Mouse (Mus musculus): ENCODE results near the gene Pdia3.
"Not testable (repeated sequence)": the region's sequence is repeated elsewhere in the genome, so short reads cannot be mapped to it uniquely, and the experiment has no call there.

Pdia3 gene

GRCm38 (mm10) chr2:121444178-121444577 is 30.6 kb downstream of the Pdia3 start, which contains the start of gene Ell3:
Gene Ell3, minus strand, starts transcription at chr2:121444278.
- no peak for DNase-seq

GRCm38 (mm10) chr2:121445117-121445516 is 31.5 kb downstream of the Pdia3 start:
- DNase-seq, result no peak

GRCm38 (mm10) chr2:121446506-121446905 is 32.9 kb downstream of the Pdia3 start:
- no peak for DNase-seq

GRCm38 (mm10) chr2:121447006-121447405 is 33.4 kb downstream of the Pdia3 start:
- DNase-seq, result no peak

- no peak for DNase-seq
Observed at GRCm38 (mm10) chr2:121448136-121448535, 34.6 kb downstream of the Pdia3 start.

GRCm38 (mm10) chr2:121448739-121449535 is 35.4 kb downstream of the Pdia3 start, which contains the start of gene Serf2:
Gene Serf2, plus strand, starts transcription at chr2:121449195.
- peak; percentile 98 for DNase-seq

- peak; percentile 51 for DNase-seq
Observed at GRCm38 (mm10) chr2:121449545-121450011, 36.0 kb downstream of the Pdia3 start.

- DNase-seq, result no peak
Observed at GRCm38 (mm10) chr2:121450093-121450492, 36.5 kb downstream of the Pdia3 start.

- no peak for DNase-seq
Observed at GRCm38 (mm10) chr2:121452361-121452760, 38.8 kb downstream of the Pdia3 start.

GRCm38 (mm10) chr2:121452990-121453389 is 39.4 kb downstream of the Pdia3 start, which contains the start of gene Hypk:
Gene Hypk, plus strand, starts transcription at chr2:121453290.
- DNase-seq, result no peak

- no peak for DNase-seq
Observed at GRCm38 (mm10) chr2:121453917-121454316, 40.3 kb downstream of the Pdia3 start.

GRCm38 (mm10) chr2:121455534-121455933 is 42.0 kb downstream of the Pdia3 start:
- no peak for DNase-seq

- peak; percentile 78 for DNase-seq
Observed at GRCm38 (mm10) chr2:121456692-121457642, 43.4 kb downstream of the Pdia3 start, which contains the start of gene Serinc4. Gene Serinc4, minus strand, starts transcription at chr2:121456781.

- no peak for DNase-seq
Observed at GRCm38 (mm10) chr2:121460071-121460470, 46.5 kb downstream of the Pdia3 start.

- DNase-seq, result not testable (repeated sequence)
Observed at GRCm38 (mm10) chr2:121468982-121469381, 55.4 kb downstream of the Pdia3 start.

- not testable (repeated sequence) for DNase-seq
Observed at GRCm38 (mm10) chr2:121472783-121473182, 59.2 kb downstream of the Pdia3 start.

- DNase-seq, result peak; percentile 74
Observed at GRCm38 (mm10) chr2:121473301-121474179, 60.0 kb downstream of the Pdia3 start, which contains the start of gene Mfap1b. Gene Mfap1b, minus strand, starts transcription at chr2:121474067.

- DNase-seq, result no peak
Observed at GRCm38 (mm10) chr2:121474180-121474535, 60.6 kb downstream of the Pdia3 start.

- not testable (repeated sequence) for DNase-seq
Observed at GRCm38 (mm10) chr2:121475306-121475705, 61.7 kb downstream of the Pdia3 start.

GRCm38 (mm10) chr2:121477491-121478266 is 64.1 kb downstream of the Pdia3 start:
- DNase-seq, result no peak

GRCm38 (mm10) chr2:121480498-121480897 is 66.9 kb downstream of the Pdia3 start:
- no peak for DNase-seq
